Mouse (Mus musculus): ENCODE measurements around the gene Insig1.

Gene Insig1

DNA sequence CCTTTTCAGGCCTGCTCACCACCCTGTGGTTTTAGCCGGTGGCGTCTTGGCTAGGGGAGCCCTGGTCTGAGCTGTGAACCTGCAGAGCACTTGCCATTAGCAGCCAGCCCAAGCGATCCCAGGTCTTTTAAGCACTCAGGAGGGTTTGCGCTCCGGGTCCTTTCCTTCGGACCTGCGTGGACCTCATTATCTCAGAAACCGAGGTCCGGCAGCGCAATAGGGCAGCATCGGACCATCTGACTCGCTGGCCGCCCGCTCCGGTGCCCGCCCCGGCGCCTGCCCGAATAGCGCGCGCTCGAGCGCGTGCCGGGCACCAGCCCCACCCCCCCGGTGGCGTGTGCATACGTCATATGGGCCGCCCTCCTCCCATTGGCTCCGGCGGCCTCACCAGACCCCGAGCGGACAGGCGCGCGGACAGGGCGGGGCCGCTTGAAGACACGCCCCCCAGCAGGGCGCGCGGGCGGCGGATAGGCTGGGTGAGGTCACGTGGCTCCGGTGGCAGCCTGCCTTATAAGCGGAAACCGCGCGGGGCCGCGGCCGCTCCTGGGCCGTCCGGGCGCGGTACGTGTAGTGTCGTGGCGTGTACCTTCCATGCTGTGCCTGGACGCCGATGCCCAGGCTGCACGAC lies at the start of gene Insig1:
TSS of gene Insig1 (plus strand) at position 536 of the 628 bp plus-strand sequence.
- DNase-seq (ENCODE audit: low read depth, low spot score): peak; percentile 96

DNA sequence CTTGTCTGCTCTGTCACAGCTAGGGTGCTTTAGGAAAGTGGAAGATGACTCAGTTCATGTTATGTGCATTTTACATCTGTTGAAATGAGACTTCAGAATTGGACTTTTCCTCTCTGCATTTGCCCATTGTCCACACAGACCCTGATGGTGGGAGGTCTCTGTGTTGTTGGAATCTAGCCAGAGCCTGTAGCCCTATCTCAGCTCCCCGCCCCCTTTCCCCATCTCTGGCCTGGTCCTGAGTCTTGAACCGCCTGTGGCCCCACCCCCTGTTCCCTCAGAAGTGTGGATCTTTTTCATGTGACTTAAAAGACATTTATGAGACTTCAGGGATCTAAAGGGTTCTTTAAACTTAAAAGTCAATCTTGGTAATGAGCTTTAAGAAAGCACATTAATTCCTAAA lies 47.7 kb upstream of the Insig1 start:
- DNase-seq (ENCODE audit: low read depth, low spot score): no peak

DNA sequence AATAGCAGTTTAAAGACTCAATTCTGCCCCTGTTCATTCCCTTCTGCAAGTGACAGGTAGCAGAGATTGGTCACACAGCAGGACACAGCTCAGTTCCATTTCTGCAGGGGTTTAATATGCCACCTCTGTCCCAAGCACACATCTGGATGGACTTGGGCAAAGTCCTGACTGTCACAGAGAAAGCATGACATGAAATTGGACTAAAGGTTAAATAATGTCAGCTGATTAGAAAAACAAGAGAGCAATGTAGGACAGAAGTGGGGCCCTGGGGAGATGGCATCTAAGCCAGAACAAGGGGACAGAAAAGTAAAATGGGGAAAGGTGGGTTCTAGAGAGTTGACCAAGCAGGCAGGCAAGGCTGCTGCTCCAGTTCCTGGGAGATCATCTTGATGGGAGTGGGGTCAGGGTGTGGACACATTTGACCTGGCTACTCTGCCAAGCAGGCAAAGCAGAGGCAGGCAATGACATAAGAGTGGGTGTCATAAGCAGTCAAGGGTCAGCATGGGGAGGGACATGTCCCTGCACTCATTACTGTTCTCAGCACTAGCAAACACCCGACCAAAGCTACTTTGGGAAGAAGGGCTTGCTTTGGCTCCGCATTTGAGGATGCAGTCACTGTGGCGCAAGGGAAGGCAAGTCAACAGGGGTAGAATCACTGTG lies 39.5 kb upstream of the Insig1 start:
- no peak for DNase-seq (ENCODE audit: low read depth, low spot score)

DNA sequence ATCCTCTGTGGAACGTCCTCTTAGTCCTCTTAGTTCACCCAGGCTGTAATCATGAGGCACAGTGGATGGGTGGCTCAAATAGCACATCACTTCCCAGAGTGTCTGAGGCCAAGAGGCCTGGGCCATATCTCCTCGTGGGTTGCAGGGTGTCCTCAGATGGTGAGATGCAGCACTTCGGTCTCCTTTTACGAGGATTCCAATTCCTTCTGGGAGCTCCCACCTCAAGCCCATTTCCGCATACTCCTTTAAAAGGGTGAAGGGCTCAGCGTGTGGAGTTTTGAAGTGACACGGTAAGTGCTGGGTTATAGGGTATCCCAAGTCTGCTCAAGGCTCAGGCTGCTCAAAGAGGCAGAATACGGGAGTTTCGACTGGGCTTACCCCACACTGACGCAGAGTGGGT lies 38.3 kb upstream of the Insig1 start:
- DNase-seq (ENCODE audit: low read depth, low spot score): no peak

DNA sequence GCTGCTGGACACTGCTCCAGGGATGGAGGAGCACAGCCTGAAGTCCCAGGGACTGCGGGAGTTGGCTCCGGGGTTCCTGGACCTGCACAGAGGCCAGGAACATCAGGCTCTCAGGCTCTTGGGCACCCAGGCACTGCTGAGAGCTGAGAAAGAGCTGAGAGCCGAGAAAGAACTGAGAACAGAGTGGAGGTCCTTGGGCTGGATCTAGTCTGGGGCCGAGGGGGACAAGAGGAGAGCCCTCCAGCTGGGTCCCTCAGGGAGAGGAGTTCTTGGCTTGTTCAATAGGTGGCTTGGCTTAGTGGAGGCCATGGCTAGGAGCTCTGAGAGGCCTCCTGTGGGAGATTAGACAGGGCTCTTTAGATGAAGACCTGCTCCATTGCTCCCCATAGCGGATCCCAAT lies 37.9 kb upstream of the Insig1 start:
- no peak for DNase-seq (ENCODE audit: low read depth, low spot score)

DNA sequence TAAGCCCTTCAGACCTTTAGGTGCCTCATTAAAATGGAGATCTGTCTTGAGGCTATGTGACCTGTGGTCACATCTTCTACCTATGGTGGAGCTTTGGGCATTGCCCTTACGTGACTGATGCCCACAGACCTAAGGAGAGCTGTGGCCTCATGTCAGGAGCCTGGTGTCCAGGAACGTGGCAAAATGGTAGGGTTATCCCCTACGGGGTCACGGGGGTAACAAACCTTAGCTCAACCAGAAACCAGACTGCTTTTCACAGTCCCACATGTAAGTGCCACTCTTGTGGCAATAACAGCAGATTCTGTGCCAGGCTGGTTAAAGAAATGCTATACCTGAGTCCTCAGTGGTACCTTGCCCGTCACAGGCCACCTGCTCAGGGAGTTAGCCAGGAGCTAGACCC lies 37.3 kb upstream of the Insig1 start:
- DNase-seq (ENCODE audit: low read depth, low spot score): no peak

DNA sequence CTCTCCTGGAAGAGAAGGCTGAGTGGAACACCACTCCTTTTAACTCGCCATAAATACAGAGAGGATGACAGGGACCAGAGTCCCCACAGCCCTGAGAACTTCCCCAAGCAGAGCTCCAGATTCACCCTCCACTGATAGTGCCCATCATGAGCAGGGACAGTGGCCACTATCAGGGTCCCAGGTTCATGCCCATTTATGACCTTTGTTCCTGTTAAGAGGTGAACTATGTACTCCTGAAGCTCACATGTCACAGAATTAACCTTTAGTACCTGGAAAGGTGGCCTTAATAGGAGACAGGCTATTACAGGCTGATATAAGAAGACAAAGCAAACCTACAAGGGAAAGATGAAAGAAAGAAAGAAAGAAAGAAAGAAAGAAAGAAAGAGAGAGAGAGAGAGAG lies 35.2 kb upstream of the Insig1 start:
- DNase-seq (ENCODE audit: low read depth, low spot score): no peak

DNA sequence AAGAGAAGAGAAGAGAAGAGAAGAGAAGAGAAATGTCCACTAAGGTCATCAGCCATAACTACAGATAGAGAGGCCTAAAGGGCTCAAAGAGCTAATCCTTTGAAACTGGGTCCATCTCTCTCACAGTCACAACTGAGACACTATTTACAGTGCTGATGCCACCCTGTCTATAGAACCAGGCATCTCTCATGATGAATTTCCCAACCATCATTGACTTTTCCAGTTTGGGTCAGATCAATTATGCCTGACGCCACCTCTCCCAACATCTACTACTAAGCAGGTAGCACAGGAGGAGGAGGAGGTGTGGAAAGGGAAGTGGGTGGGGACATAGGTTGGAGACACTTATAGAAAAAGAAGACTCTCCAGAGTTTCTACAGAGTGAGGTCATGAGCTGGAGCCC lies 34.6 kb upstream of the Insig1 start:
- DNase-seq (ENCODE audit: low read depth, low spot score): no peak

DNA sequence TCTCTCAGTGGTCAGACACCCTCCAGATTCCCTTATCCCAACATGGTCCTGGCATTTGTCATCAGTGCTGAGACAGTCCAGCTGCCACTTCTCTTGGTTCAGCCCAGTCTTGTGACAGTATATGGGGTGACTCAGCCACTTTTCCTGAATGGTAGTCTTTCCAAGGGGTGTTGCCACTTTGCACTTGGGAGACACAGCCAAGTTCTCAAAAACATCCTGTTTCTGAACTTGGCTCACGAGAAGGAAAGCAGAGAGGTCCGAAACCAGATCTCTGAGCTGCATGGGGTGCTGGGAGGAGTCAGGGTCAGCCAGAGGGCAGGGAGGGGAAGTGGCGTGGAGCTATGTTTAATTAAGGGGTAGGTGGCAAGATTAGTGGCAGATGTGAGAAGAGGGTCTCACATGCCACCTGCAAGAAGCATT lies 34.0 kb upstream of the Insig1 start:
- no peak for DNase-seq (ENCODE audit: low read depth, low spot score)

DNA sequence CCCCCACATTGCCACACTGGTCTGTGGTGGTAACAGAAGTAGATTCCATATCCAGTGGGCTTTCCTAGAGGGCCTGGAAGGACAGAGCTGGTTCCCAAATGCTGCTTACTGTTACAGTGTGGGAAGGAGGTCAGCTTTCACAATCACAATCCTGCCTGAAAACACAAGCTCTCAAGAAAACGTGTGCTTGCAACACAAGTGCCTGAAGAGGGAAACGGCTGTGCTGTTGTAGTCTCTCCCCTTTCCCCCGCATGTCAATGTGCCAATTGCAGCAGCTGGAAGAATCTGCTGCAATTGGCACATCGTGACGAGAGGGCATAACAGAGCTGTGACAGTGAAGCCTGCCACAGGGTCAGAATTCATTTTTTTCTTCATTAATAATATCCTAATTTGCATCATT lies 33.5 kb upstream of the Insig1 start:
- no peak for DNase-seq (ENCODE audit: low read depth, low spot score)

DNA sequence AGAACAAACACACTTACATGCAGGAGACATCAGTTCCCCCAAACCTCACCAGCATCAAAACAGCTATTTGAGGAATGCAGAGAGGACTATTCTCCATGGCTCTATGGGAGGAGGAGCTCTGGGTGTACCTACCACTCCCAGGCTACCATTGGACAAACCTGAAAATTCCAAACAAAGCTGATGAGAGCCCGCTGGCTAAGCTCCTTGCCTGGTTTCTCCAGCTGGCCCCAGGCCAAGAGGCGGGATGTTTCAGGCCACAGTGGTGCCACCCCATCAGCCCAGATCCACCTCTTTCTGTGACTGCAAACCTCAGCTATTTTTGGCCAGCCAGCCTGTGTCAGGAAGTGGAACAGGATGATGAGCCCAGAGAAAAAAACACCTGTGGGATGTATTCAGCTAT lies 33.0 kb upstream of the Insig1 start:
- no peak for DNase-seq (ENCODE audit: low read depth, low spot score)

DNA sequence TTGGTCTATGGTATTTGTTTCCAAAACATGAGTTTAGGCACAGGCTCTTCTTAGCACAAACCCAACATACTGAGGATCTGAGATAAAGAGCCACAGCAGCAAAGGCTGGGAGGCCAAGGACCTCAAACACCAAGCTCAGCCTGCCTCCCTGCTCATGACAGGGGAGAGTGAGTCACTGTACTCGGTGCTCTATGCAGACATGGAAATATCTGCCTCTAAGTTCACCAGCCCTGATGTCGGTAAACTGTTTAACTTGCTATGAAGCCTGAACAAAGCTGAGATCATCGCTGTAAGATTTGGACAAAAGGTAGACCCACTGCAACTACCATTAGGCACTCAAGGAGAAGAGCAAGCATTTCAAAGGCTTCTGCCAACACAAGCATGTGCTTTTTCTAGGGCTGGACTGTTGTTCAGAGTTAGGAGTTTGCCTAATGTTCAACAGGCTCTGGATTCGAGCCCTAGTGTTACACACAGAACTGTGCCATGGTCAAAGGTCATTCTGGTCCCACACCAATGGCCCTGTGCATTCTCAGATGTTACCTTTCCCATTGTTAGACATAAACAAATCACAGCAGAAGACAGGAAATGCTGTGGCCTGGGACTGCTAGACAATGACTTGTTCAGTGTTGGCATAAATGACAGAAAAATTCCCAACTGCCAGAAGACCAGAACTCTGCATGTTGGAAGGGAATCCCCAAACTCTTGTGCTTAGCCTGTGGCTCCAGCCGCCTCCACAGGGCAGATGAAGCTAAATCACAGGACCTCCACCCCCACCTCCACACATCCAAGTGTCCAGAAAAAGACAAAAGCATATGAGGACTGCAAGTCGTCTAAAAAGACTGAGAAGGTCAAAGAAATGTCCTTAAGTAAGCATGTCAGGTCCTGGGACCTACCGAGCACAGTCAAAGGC lies 31.2 kb upstream of the Insig1 start:
- no peak for DNase-seq (ENCODE audit: low read depth, low spot score)

DNA sequence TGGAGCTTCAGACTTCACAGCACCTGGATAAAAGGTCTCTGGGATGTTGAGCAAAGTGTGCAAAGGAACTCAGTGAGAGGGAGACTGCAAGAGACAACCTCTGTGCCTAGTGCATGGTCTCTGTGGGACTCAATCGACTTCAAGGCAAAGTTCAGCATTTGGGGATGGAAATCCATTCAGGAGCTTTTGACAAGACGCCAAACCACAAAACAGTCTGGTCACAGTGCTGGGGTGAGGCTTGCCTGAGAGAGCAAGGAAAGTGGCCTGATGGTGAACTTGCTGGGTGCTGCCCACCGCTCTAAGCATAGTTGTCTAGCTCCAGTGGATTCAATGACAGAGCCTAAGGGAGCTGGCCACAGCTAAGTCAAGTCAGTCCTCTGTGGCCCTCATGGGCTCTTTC lies 30.4 kb upstream of the Insig1 start:
- DNase-seq (ENCODE audit: low read depth, low spot score): no peak

DNA sequence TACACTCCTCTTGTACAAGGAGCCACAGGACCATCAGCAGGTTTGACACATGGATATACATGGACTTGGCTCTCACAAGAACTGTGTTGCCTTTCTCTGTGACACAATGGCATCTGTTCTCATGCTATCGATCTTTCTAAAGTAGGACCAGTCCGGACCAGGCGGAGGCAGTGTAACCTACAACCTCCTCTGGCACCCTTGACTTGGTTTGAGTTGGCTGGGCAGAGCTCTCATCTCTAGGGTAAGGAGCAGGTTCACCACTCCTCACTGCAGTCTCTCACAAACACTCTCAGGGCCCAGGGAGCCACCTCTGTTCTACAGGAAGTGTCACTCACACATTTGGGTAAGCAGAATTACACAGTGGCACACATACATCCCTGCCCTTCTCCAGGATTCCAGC lies 29.1 kb upstream of the Insig1 start:
- DNase-seq (ENCODE audit: low read depth, low spot score): no peak

DNA sequence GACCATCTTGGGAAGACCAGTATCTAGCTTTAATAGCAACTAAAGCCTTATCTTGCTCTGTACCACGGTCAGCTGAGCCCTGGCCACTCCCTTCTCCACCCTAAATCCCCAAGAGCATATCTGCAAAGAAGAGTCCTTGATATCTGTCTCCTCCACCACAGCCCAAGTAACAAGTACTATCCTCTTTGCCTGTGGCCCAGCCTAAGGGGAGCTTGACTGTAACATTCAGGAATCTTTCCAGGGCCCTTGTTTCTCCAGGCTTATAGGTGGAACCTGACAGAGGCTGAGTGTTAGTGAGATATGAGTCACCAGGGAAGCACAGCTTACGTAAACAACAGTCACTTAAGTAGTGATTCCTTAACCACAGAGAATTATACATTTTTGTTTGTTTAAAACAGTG lies 28.4 kb upstream of the Insig1 start:
- DNase-seq (ENCODE audit: low read depth, low spot score): no peak

DNA sequence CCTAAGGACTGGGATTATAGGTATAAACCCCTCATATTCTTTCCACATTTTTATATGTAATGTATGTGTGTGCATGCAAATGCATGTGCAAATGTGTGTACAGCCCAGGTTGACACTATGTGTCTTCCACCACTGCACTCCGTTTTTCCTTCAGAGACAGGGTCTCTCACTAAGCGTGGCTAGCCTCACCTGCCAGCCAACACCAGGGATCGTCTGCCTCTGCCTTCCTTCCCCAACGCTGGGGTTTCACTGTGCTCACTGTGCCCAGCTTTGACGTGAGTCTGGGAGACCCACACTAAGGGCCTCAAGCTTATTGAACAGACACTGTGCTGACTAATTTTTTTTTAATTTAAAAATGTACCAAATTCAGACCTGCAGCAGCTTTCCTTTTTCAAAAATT lies 27.8 kb upstream of the Insig1 start:
- no peak for DNase-seq (ENCODE audit: low read depth, low spot score)

DNA sequence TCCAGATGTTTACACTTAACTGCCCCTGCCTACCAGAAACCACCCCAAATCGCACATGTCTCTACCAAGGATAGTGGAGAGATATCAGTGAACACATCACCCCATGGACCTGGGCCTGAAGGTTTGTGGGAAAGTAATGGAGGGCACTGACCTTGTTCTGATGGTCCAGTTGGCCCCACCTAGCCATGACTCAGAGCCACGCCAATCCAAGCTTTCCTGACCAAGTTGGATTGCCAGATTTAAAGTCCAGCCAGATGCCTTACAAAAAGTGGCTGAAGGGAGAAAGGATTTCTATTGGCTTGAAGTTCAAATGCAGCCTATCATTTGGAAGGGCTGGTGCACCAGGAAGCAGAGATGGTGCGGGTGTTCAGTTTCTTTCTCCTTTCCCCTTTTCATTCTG lies 24.2 kb upstream of the Insig1 start:
- DNase-seq (ENCODE audit: low read depth, low spot score): no peak

DNA sequence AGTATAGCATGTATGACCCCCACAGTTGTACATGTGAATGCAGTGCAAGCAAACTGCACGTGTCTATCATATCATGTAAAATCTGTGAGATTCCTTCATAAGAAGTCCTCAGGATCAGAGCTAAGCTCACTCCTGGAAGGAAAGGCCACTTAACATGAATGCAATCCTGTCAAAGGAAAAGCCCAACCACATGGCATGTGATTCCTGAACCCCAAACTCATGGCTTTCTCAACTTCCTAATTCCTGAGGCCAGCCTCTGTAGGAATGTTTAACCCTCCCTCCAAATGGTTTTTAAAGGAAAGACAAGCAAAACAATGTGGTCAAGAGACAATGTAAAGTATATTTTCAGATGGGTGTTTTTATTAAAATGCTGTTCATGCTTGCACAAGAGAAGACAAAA lies 23.2 kb upstream of the Insig1 start:
- DNase-seq (ENCODE audit: low read depth, low spot score): no peak

DNA sequence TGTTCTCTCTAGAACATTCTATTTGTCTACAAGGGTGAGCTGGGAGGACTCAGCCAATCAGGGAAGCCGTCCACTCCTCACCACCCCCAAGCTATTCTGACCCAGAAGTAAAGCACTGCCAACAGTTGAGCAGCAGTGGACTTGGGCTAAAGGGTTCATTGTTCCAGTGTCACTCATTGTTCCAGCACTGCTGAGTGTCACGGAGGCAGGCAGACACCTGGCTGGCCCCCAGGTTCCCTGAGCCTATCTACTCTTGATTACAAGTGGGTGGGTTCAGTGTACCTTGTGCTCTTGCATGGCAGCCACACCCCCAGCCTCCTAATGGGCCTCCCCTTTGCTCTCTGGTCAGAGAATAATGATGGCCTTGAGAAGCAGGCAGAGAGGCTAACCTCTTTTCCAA lies 15.7 kb upstream of the Insig1 start:
- DNase-seq (ENCODE audit: low read depth, low spot score): no peak

DNA sequence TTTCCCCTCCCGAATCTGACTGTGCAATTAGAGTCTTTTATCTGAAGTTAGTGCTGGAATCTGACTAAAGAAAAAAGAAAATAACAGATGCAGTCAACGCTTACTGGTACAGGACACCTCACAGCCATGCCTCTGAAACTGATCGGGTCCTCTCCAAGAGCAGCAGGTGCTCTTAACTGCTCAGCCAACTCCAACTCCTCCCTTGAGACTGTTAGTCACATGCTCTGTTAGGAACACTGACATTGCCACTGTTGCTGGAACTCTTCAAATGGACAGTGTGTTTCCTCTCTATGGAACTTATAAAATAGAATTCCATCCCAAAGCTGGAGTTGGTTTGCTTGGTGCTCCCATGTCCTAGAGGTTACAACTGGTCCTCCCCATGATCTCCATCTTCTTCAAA lies 14.3 kb upstream of the Insig1 start:
- no peak for DNase-seq (ENCODE audit: low read depth, low spot score)

DNA sequence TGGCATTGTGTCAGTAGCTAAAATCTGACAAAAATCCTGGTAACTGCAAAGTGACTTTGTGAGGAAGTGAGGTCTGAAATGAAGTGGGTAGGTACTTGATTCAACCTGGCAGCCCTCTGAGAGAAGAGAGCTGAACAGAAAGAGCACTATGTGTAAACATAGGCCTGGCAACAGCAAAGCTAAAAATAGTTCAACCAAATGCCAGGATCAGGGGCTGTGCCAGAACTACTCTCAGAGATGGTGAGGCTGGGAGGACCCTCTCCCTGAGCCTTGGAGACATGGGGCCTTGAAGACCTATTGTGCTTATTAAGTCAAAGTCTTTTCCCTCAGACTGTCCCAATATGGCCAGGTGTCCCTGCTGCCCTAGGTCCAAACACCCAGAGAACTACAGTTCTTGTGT lies 10.7 kb upstream of the Insig1 start:
- no peak for DNase-seq (ENCODE audit: low read depth, low spot score)

DNA sequence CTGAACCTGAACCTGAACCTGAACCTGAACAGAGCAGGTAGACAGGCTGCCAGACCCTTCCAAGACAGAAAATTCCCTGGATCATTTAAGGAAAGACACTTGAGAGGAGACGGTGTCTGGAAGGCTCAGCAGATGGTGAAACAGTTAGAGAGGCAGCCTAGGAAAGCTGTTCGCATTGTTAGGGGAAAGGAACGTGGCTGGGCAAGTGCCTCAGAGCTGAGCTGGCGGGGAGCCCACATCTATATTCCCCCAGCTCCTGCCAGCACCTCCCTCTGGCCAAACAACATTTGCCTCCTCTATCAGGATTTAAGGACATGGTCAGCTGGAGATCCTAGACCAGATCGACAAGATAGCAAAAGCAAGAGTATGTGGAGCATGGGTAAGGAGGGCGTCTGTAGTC lies 10.2 kb upstream of the Insig1 start:
- no peak for DNase-seq (ENCODE audit: low read depth, low spot score)

Data from c-Kit-negative CD71-positive TER-119-positive erythroid progenitor cells, embryonic 14.5 days (primary cell).